Mouse (Mus musculus) liver, embryonic 14.5 days (tissue): Measurements from ENCODE around the gene Rbm25. TPM values are rescaled to one million over a fixed set of nuclear protein-coding genes. Genes with fewer than 3 reads are reported as not detected.

Experiments
- ATAC-seq: fragments of 200-750 bp; cut with Nextera tagmentation; 2 replicates; pipeline ENCODE4 v1.8.0; 2017; ENCODE audit warnings: moderate number of reproducible peaks, mild to moderate bottlenecking, moderate library complexity; ENCODE audit not compliant: insufficient read depth
- DNase-seq, 3 experiments: peaks; one replicate each; pipeline ENCODE4 v3.0.0-alpha.2; 2012 to 2013; ENCODE audit warnings: low read depth in 3 of 3, low spot score in 3 of 3
- H3K27ac ChIP-seq: fragments of 300-500 bp; sonication (generic); 2 replicates; pipeline ENCODE4 v1.5.1; 2014; ENCODE audit warnings: moderate library complexity, mild to moderate bottlenecking, control low read depth, inconsistent platforms
- H3K27me3 ChIP-seq: fragments of 300-500 bp; sonication (generic); 2 replicates; pipeline ENCODE4 v1.6.1; 2014; ENCODE audit warnings: mild to moderate bottlenecking, low read length, moderate library complexity; ENCODE audit not compliant: control insufficient read depth, insufficient read depth
- H3K36me3 ChIP-seq: fragments of 300-500 bp; sonication (generic); replicated peaks from 2 replicates; pipeline ENCODE4 v1.6.1; 2014; ENCODE audit warnings: low read depth; ENCODE audit not compliant: control insufficient read depth, insufficient read depth
- H3K4me1 ChIP-seq, 2 experiments: fragments of 200-500 bp in 1 of 2; fragments of 300-500 bp in 1 of 2; sonication (generic) in 1 of 2; replicated peaks; 2 replicates each; pipeline ENCODE4 v1.6.1; 2012 to 2014; ENCODE audit warnings: antibody characterized with exemption in 1 of 2, inconsistent platforms in 1 of 2, low read length in 1 of 2; ENCODE audit not compliant: control insufficient read depth in 2 of 2, insufficient read depth in 2 of 2
- H3K4me2 ChIP-seq: fragments of 300-500 bp; sonication (generic); 2 replicates; pipeline ENCODE4 v1.6.1; 2014; ENCODE audit warnings: low read depth, mild to moderate bottlenecking, control low read depth, moderate library complexity
- H3K4me3 ChIP-seq, 2 experiments: fragments of 200-500 bp in 1 of 2; fragments of 300-500 bp in 1 of 2; sonication (generic) in 1 of 2; 2 replicates each; pipeline ENCODE4 v1.5.1; 2012 to 2014; ENCODE audit warnings: low read depth in 2 of 2, low read length in 2 of 2, mild to moderate bottlenecking in 2 of 2, control low read depth in 1 of 2, inconsistent platforms in 1 of 2, moderate library complexity in 1 of 2; ENCODE audit not compliant: insufficient read depth in 1 of 2
- H3K9ac ChIP-seq: fragments of 300-500 bp; sonication (generic); replicated peaks from 2 replicates; pipeline ENCODE4 v1.6.1; 2014; ENCODE audit warnings: mild to moderate bottlenecking, control low read depth, moderate library complexity
- H3K9me3 ChIP-seq: fragments of 300-500 bp; sonication (generic); 2 replicates; pipeline ENCODE4 v1.6.1; 2016; ENCODE audit warnings: low read length, mixed read lengths; ENCODE audit not compliant: control insufficient read depth
- CTCF ChIP-seq: IDR thresholded peaks from 2 replicates; pipeline ENCODE4 v1.5.1; 2016; ENCODE audit warnings: antibody characterized with exemption, low read depth, control low read depth
- EP300 ChIP-seq: IDR thresholded peaks from 2 replicates; pipeline ENCODE4 v1.6.1; 2016; ENCODE audit warnings: antibody characterized with exemption, low read depth
- whole genome bisulfite sequencing: fragments of 180-500 bp; shearing (Covaris S2); extraction: QIAGEN DNeasy Blood & Tissue Kit; methylation state at CpG from one replicate; pipeline ENCODE4 v1.1.7; 2014; ENCODE audit not compliant: insufficient replicate concordance; 5-methylcytosine and 5-hydroxymethylcytosine counted together
- polyA plus RNA-seq, 2 experiments: library from polyadenylated mRNA; depleted of rRNA in 1 of 2; stranded (reverse) in 1 of 2; unstranded in 1 of 2; fragments of >200 nt; fragmentation: Nextera tagmentation in 1 of 2; extraction: Ambion mirVana in 1 of 2; gene quantifications; 2 replicates each; pipeline versions ENCODE4 v1.2.1 to v1.2.3; 2012 to 2014

The Rbm25 gene
- polyA plus RNA-seq, 2 experiments: 41.9 to 74.4 TPM

GRCm38 (mm10) chr12:83726510-83727308 lies 95.7 kb downstream of the Rbm25 start:
- DNase-seq (no peak), ATAC-seq (no peak)
- Histone ChIP-seq H3K4me1 (no peaks in the 10 kb centered on the region), H3K9ac (no peak overlapping the region), H3K27me3 (no peaks in the 10 kb centered on the region), H3K9me3 (no peaks in the 10 kb centered on the region), H3K36me3 (peaks cover 53% of the 10 kb centered on the region), H3K27ac (no peak overlapping the region), H3K4me2 (no peak overlapping the region), H3K4me3 (no peak overlapping the region)
- TF ChIP-seq EP300 (no peak), CTCF (no peak)
- 86% methylated on average over 12 of the region's 12 CpGs for WGBS

GRCm38 (mm10) chr12:83732225-83732624 lies 101.2 kb downstream of the Rbm25 start:
- Histone ChIP-seq H3K27ac (no peak overlapping the region), H3K4me2 (no peak overlapping the region), H3K9me3 (no peaks in the 10 kb centered on the region), H3K4me1 (no peaks in the 10 kb centered on the region), H3K9ac (no peak overlapping the region), H3K36me3 (peaks cover 54% of the 10 kb centered on the region), H3K4me3 (no peak overlapping the region), H3K27me3 (no peaks in the 10 kb centered on the region)
- no peak for TF ChIP-seq CTCF
- TF ChIP-seq EP300: no peak
- DNase-seq (no peak), ATAC-seq (no peak)
- WGBS: 84% methylated on average over 5 of the region's 5 CpGs

Other genes starting within 250 kb of the Rbm25 start
- 2.2 and 3.7 TPM in 2 replicates for gene Dpf3, start 143.5 kb upstream of the Rbm25 start, polyA plus RNA-seq (2012; rRNA removed)
- 4.1 and 4.8 TPM in 2 replicates for gene Dpf3, start 143.5 kb upstream of the Rbm25 start, polyA plus RNA-seq (2014; fragmentation: Nextera tagmentation; extraction: Ambion mirVana)
- 9.4 and 9.5 TPM in 2 replicates for gene Dcaf4, start 110.8 kb upstream of the Rbm25 start, polyA plus RNA-seq (2012; rRNA removed)
- 9.8 and 12.6 TPM in 2 replicates for gene Dcaf4, start 110.8 kb upstream of the Rbm25 start, polyA plus RNA-seq (2014; fragmentation: Nextera tagmentation; extraction: Ambion mirVana)
- gene Zfyve1, start 34.0 kb upstream of the Rbm25 start, polyA plus RNA-seq (2012; rRNA removed): 6.3 and 7.0 TPM in 2 replicates
- gene Zfyve1, start 34.0 kb upstream of the Rbm25 start, polyA plus RNA-seq (2014; fragmentation: Nextera tagmentation; extraction: Ambion mirVana): 4.8 and 5.4 TPM in 2 replicates
- gene Psen1, start 56.9 kb downstream of the Rbm25 start, polyA plus RNA-seq (2012; rRNA removed): 6.3 and 6.8 TPM in 2 replicates
- gene Psen1, start 56.9 kb downstream of the Rbm25 start, polyA plus RNA-seq (2014; fragmentation: Nextera tagmentation; extraction: Ambion mirVana): 21.0 and 21.1 TPM in 2 replicates
- 1.2 and 1.7 TPM in 2 replicates for gene Papln, start 132.4 kb downstream of the Rbm25 start, polyA plus RNA-seq (2012; rRNA removed)
- gene Papln, start 132.4 kb downstream of the Rbm25 start, polyA plus RNA-seq (2014; fragmentation: Nextera tagmentation; extraction: Ambion mirVana): 0.27 and 0.81 TPM in 2 replicates